Mouse (Mus musculus) Patski (cell line): ENCODE data around the gene Slc6a19. TPM values are rescaled to one million over a fixed set of nuclear protein-coding genes. Genes with fewer than 3 reads are reported as not detected.
"Not testable (repeated sequence)": the region's sequence is repeated elsewhere in the genome, so short reads cannot be mapped to it uniquely, and the experiment has no call there.

Experiments used
- ATAC-seq: fragments of 100-300 bp; one replicate; pipeline ENCODE4 v1.8.0; 2021
- CTCF ChIA-PET: fragments of 350-600 bp; sonication (Branson Sonifier 250); formaldehyde crosslinking; loops from one replicate; lab custom pipeline; 2022; ENCODE audit warnings: inconsistent platforms; lab: Charles Lee
- POLR2A ChIA-PET: fragments of 350-600 bp; sonication (Branson Sonifier 250); formaldehyde crosslinking; loops from one replicate; lab custom pipeline; 2022; ENCODE audit warnings: antibody characterized with exemption, inconsistent platforms; lab: Charles Lee
- DNase-seq: peaks from one replicate; pipeline ENCODE4 v3.0.0-alpha.2; 2011; ENCODE audit warnings: low read depth, low spot score
- H3K27me3 ChIP-seq: fragments of 371-371 bp; one replicate; pipeline ENCODE4 v1.5.1; 2021
- CTCF ChIP-seq: fragments of 100-300 bp; IDR thresholded peaks from one replicate; pipeline ENCODE4 v1.5.1; 2021
- in situ Hi-C: fragments of 300-500 bp; cut with MboI; formaldehyde crosslinking; loops from 3 replicates; pipeline ENCODE4 v1.11.1; 2018; ENCODE audit warnings: low pct_unique_long_range_greater_than_20kb, mixed read lengths
- polyA plus RNA-seq: library from polyadenylated mRNA; unstranded; gene quantifications from one replicate; pipeline ENCODE4 v1.2.3, GENCODE M21; 2021

Slc6a19 gene
- 20.4 TPM for polyA plus RNA-seq

DNA sequence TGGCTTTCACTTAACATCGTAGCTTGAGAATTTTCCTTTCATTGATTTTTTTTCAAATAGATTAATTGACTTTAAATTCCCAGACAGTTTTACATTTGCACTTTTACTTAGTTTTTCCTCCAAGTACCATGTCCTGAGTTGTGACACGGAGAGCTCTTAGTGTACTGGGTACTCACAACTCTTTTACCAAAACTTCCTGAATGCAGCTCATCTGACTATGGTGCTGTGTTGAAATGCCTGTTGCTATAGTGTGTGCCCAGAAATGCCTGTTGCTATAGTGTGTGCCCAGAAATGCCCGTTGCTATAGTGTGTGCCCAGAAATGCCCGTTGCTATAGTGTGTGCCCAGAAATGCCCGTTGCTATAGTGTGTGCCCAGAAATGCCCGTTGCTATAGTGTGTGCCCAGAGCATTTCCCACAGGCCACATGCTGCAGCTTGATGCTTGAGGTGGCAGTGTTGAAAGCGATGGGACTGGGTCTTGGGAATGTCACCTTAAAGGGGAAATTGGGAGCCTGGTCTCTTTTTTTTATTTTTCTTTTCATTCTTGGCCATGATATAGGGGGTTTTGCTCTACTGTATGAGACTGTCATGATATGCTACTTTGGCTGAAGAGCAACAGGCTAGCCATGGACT is at the start of gene Slc6a19:
Gene Slc6a19, minus strand, starts transcription at position 172 of the 632 bp plus-strand sequence.
- TF ChIP-seq CTCF = no peak
- in situ Hi-C loops = no loop called here
- ChIA-PET CTCF (interaction anchor here (1.0 to 3.5 kb wide), 3 partner anchors 10 to 58 kb away, joined by 3 to 16 read pairs (median 4); no protein-coding TSS in a partner anchor), POLR2A (no interaction called here)
- ATAC-seq (no peak), DNase-seq (no peak)
- no peaks in the 10 kb centered on the region for H3K27me3 ChIP-seq

- ChIA-PET CTCF (interaction anchor here (0.9 to 1.8 kb wide), 4 partner anchors 26 to 70 kb away, joined by 3 to 4 read pairs (median 3); no protein-coding TSS in a partner anchor), POLR2A (no interaction called here)
- no peak for TF ChIP-seq CTCF
- no peaks in the 10 kb centered on the region for H3K27me3 ChIP-seq
- no peak for DNase-seq
- ATAC-seq = no peak
- in situ Hi-C loops = no loop called here
Observed at GRCm38 (mm10) chr13:73751284-73751683, 46.6 kb upstream of the Slc6a19 start.

- POLR2A ChIA-PET = no interaction called here
- CTCF ChIA-PET = interaction anchor here (0.6 to 2.0 kb wide), 6 partner anchors 14 to 81 kb away, joined by 3 to 4 read pairs (median 4); no protein-coding TSS in a partner anchor
- TF ChIP-seq CTCF = no peak
- ATAC-seq (no peak), DNase-seq (no peak)
- in situ Hi-C loops = no loop called here
- no peaks in the 10 kb centered on the region for H3K27me3 ChIP-seq
Observed at GRCm38 (mm10) chr13:73750435-73750834, 45.8 kb upstream of the Slc6a19 start.

GRCm38 (mm10) chr13:73748663-73749440 is 44.2 kb upstream of the Slc6a19 start:
- ATAC-seq = no peak
- TF ChIP-seq CTCF = no peak
- H3K27me3 ChIP-seq = no peaks in the 10 kb centered on the region
- in situ Hi-C loops = no loop called here
- ChIA-PET POLR2A (no interaction called here), CTCF (interaction anchor here (0.8 to 4.2 kb wide), 8 partner anchors 9 to 72 kb away, joined by 3 to 18 read pairs (median 4); no protein-coding TSS in a partner anchor)
- DNase-seq = no peak

DNA sequence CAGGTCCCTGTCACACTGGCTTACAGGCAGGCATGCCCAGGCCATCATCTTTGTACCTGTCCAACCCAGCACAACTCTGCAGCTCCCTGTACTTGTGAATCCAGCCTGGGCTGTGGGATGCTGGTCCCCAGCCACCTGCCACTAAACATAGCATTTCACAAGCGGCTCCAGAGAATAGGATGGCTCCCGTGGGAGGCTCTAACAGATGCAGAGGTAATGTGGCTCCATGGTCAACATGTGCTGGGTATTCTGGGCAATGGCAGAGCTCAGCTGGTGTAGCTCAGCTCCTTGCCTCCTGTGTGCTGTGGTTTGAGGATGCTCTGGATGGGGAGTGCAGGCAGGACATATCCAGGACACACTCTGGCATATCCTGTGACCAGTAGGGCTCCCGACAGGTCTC is 39.0 kb upstream of the Slc6a19 start:
- in situ Hi-C loops = no loop called here
- POLR2A ChIA-PET = interaction anchor here (0.7 kb wide), 1 partner anchor 108 kb away, joined by 3 read pairs; no protein-coding TSS in a partner anchor
- ATAC-seq = no peak
- no peak for TF ChIP-seq CTCF
- no peaks in the 10 kb centered on the region for H3K27me3 ChIP-seq
- no peak for DNase-seq
- CTCF ChIA-PET = interaction anchor here (1.2 kb wide), 2 partner anchors 18 to 78 kb away, joined by 3 to 4 read pairs; no protein-coding TSS in a partner anchor

DNA sequence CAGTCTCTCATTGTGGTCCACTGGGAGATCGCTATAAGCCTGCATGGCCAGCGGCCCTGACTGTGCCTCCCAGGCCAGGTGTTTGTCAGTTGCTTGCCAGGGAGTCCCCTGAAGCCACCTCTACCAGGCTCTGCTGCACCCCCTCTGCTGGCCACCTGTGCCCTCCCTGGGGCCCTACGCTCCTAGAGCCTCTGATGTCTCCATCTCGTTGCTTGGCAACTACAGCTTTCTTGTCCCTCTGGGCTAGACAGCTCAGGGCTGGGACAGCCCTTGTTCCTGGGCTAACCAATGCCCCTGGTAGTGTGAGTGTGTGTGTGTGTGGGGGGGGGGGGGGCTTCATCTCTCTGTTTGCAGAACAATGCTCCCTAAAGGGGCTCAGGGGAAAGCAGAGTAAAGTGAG is 38.3 kb upstream of the Slc6a19 start:
- H3K27me3 ChIP-seq = no peaks in the 10 kb centered on the region
- ChIA-PET CTCF (interaction anchor here (1.2 kb wide), 1 partner anchor 79 kb away, joined by 4 read pairs; no protein-coding TSS in a partner anchor), POLR2A (interaction anchor here (0.6 to 0.7 kb wide), 2 partner anchors 109 to 115 kb away, joined by 3 read pairs; no protein-coding TSS in a partner anchor)
- DNase-seq (no peak), ATAC-seq (no peak)
- in situ Hi-C loops = no loop called here
- no peak for TF ChIP-seq CTCF

DNA sequence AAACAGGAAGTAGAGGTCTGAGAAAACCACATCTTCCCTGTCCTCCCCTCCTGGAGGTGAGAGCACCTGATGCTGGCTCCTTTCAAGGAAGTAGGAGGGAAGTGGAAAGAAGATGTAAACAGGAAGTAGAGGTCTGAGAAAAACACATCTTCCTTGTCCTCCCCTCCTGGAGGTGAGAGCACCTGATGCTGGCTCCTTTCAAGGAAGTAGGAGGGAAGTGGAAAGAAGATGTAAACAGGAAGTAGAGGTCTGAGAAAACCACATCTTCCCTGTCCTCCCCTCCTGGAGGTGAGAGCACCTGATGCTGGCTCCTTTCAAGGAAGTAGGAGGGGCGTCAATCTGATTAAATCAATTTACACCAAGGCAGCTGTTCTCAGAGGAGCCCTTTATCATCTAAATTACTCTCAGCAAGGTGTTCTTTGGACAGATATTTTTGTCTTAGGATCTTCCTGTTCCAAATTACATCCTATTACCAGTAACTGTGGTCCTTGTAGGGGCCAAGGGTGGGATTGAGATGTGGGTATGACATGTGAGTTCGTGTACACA is 35.8 kb upstream of the Slc6a19 start:
- ATAC-seq, CTCF ChIA-PET, H3K27me3 ChIP-seq, POLR2A ChIA-PET, DNase-seq, in situ Hi-C loops: not testable (repeated sequence)

GRCm38 (mm10) chr13:73736943-73737342 is 32.3 kb upstream of the Slc6a19 start:
- ChIA-PET POLR2A (no interaction called here), CTCF (interaction anchor here (1.4 kb wide), 1 partner anchor 11 kb away, joined by 4 read pairs; no protein-coding TSS in a partner anchor)
- no peak for DNase-seq
- ATAC-seq = peak; percentile 31
- no peaks in the 10 kb centered on the region for H3K27me3 ChIP-seq
- TF ChIP-seq CTCF = no peak
- in situ Hi-C loops = no loop called here

- no peak for TF ChIP-seq CTCF
- CTCF ChIA-PET = interaction anchor here (1.3 to 1.4 kb wide), 2 partner anchors 10 to 43 kb away, joined by 3 to 4 read pairs; no protein-coding TSS in a partner anchor
- POLR2A ChIA-PET = no interaction called here
- DNase-seq = no peak
- no peaks in the 10 kb centered on the region for H3K27me3 ChIP-seq
- ATAC-seq = no peak
- in situ Hi-C loops = no loop called here
Observed at GRCm38 (mm10) chr13:73735928-73736327, 31.3 kb upstream of the Slc6a19 start.

GRCm38 (mm10) chr13:73735270-73735669 is 30.6 kb upstream of the Slc6a19 start:
- in situ Hi-C loops = no loop called here
- no peaks in the 10 kb centered on the region for H3K27me3 ChIP-seq
- ATAC-seq = no peak
- CTCF ChIA-PET = interaction anchor here (1.3 kb wide), 1 partner anchor 43 kb away, joined by 3 read pairs; no protein-coding TSS in a partner anchor
- DNase-seq = no peak
- POLR2A ChIA-PET = no interaction called here
- no peak for TF ChIP-seq CTCF
